Mouse (Mus musculus) intestine, embryonic 16.5 days (tissue): ENCODE data around the gene Gm20388. TPM values are rescaled to one million over a fixed set of nuclear protein-coding genes. Genes with fewer than 3 reads are reported as not detected.

ENCODE experiments used
- ATAC-seq: fragments of 200-750 bp; cut with Nextera tagmentation; 2 replicates; pipeline ENCODE4 v1.8.0; 2017; ENCODE audit warnings: moderate TSS enrichment, moderate library complexity
- H3K27ac ChIP-seq: fragments of 300-500 bp; sonication (generic); 2 replicates; pipeline ENCODE4 v1.5.1; 2014; ENCODE audit warnings: mild to moderate bottlenecking, low read length
- H3K27me3 ChIP-seq: fragments of 300-500 bp; sonication (generic); replicated peaks from 2 replicates; pipeline ENCODE4 v1.6.1; 2014; ENCODE audit warnings: low read length, control low read depth, mixed read lengths; ENCODE audit not compliant: control insufficient read depth, insufficient read depth
- H3K36me3 ChIP-seq: fragments of 300-500 bp; sonication (generic); 2 replicates; pipeline ENCODE4 v1.6.1; 2014; ENCODE audit warnings: low read length, control low read depth; ENCODE audit not compliant: control insufficient read depth, insufficient read depth
- H3K4me1 ChIP-seq: fragments of 300-500 bp; sonication (generic); 2 replicates; pipeline ENCODE4 v1.6.1; 2014; ENCODE audit warnings: low read length, control low read depth, mixed read lengths; ENCODE audit not compliant: control insufficient read depth, insufficient read depth
- H3K4me2 ChIP-seq: fragments of 300-500 bp; sonication (generic); 2 replicates; pipeline ENCODE4 v1.6.1; 2014; ENCODE audit warnings: low read depth, low read length, control low read depth
- H3K4me3 ChIP-seq: fragments of 300-500 bp; sonication (generic); 2 replicates; pipeline ENCODE4 v1.5.1; 2014; ENCODE audit warnings: mild to moderate bottlenecking, low read length
- H3K9ac ChIP-seq: fragments of 300-500 bp; sonication (generic); 2 replicates; pipeline ENCODE4 v1.6.1; 2014; ENCODE audit warnings: low read depth, low read length
- H3K9me3 ChIP-seq: fragments of 300-500 bp; sonication (generic); 2 replicates; pipeline ENCODE4 v1.6.1; 2016; ENCODE audit warnings: low read length, control low read depth; ENCODE audit not compliant: control insufficient read depth
- WGBS: fragments of 180-500 bp; shearing (Covaris S2); extraction: QIAGEN DNeasy Blood & Tissue Kit; methylation state at CpG from one replicate; pipeline ENCODE4 v1.1.7; 2014; 5-methylcytosine and 5-hydroxymethylcytosine counted together
- polyA plus RNA-seq: library from polyadenylated mRNA; unstranded; fragments of >200 nt; fragmentation: Nextera tagmentation; extraction: Ambion mirVana; gene quantifications from 2 replicates; pipeline ENCODE4 v1.2.1, GENCODE M21; 2015

The Gm20388 gene
- polyA plus RNA-seq, 1 experiment from 2014 or later, result 5.8 TPM

- H3K4me1 ChIP-seq, result peaks cover 79% of the 10 kb centered on the region
- H3K4me2 ChIP-seq, result peak overlapping the region; percentile 97
- H3K27me3 ChIP-seq, result peaks cover 21% of the 10 kb centered on the region; the same call in 1 of the 2 replicates
- H3K4me3 ChIP-seq, result peak overlapping the region; percentile 65
- H3K36me3 ChIP-seq, result no peaks in the 10 kb centered on the region
- peak overlapping the region; percentile 74 for H3K9ac ChIP-seq
- WGBS, result 37% methylated on average over 18 of the region's 18 CpGs
- ATAC-seq, result no peak
- H3K27ac ChIP-seq, result no peak overlapping the region; the same call in 1 of the 2 replicates
- H3K9me3 ChIP-seq, result no peaks in the 10 kb centered on the region
Observed at GRCm38 (mm10) chr8:120230715-120231614, 320.3 kb downstream of the Gm20388 start.

DNA sequence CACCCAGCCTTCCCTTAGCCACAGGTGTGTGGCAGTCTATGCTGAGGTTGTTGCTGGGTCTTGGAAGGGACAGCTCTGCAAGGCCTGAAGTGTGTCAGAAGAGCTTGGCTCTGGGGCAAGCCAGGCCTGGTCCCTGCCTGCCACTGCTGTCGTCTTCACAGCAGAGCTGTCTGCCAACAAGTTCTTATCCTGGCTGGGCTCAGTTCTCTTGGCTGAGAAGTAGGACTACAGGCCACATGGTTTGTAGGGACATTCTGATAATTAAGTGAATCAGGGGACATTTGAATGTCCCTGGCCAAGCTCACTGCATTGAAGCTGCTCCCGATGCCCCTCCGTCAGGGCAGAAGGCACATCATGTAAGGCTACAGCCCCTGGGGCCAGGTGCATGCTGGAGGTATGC is 321.2 kb downstream of the Gm20388 start:
- no peaks in the 10 kb centered on the region for H3K36me3 ChIP-seq
- ATAC-seq, result no peak
- H3K9me3 ChIP-seq, result no peaks in the 10 kb centered on the region
- peaks cover 21% of the 10 kb centered on the region; the same call in 1 of the 2 replicates for H3K27me3 ChIP-seq
- H3K27ac ChIP-seq, result no peak overlapping the region; the same call in 1 of the 2 replicates
- 63% methylated on average over 3 of the region's 3 CpGs for WGBS
- peaks cover 72% of the 10 kb centered on the region for H3K4me1 ChIP-seq
- peak overlapping the region; percentile 65 for H3K4me3 ChIP-seq
- peak overlapping the region; percentile 48 for H3K9ac ChIP-seq
- peak overlapping the region; percentile 97 for H3K4me2 ChIP-seq

GRCm38 (mm10) chr8:120232398-120232797 is 321.8 kb downstream of the Gm20388 start:
- peak overlapping the region; percentile 48 for H3K9ac ChIP-seq
- H3K4me1 ChIP-seq, result peaks cover 67% of the 10 kb centered on the region
- no peak for ATAC-seq
- peak overlapping the region; percentile 65 for H3K4me3 ChIP-seq
- H3K27me3 ChIP-seq, result peaks cover 21% of the 10 kb centered on the region; the same call in 1 of the 2 replicates
- no peak overlapping the region for H3K27ac ChIP-seq
- WGBS, result 41% methylated on average over 4 of the region's 4 CpGs
- peak overlapping the region; percentile 97 for H3K4me2 ChIP-seq
- peaks cover 3% of the 10 kb centered on the region; the same call in 1 of the 2 replicates for H3K36me3 ChIP-seq
- 0 out of 2 replicates have a peak, but pooled peaks cover under 1% of the 10 kb centered on the region for H3K9me3 ChIP-seq

- Histone ChIP-seq H3K27ac (no peak overlapping the region), H3K4me3 (peak overlapping the region; percentile 65), H3K27me3 (peaks cover 21% of the 10 kb centered on the region; the same call in 1 of the 2 replicates), H3K4me1 (peaks cover 63% of the 10 kb centered on the region), H3K9me3 (0 out of 2 replicates have a peak, but pooled peaks cover 3% of the 10 kb centered on the region), H3K4me2 (peak overlapping the region; percentile 97), H3K36me3 (peaks cover 3% of the 10 kb centered on the region; the same call in 1 of the 2 replicates), H3K9ac (peak overlapping the region; percentile 48)
- no peak for ATAC-seq
- 31% methylated on average over 13 of the region's 13 CpGs for WGBS
Observed at GRCm38 (mm10) chr8:120232913-120233312, 322.3 kb downstream of the Gm20388 start.

DNA sequence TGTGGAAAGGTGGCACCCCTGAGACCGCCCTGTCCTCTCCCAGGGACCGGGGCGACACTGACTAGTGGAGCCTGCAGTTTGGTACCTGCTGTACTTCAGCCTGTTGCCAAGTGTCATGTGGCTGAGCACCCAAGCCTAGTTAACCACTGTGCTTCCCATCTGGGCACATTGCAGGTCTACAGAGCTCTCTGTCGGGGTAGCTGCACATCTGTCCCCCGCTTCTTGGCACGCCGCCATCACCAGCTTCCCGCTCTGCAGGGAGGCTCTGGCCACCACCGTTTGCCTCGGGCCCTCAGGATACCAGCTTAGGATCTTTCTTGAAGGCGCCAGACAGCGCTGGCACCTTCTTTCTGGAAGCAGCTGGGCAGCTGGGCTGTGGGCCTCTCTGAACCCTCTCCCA is 323.8 kb downstream of the Gm20388 start:
- H3K27me3 ChIP-seq, result peaks cover 15% of the 10 kb centered on the region; the same call in 1 of the 2 replicates
- peaks cover 58% of the 10 kb centered on the region for H3K4me1 ChIP-seq
- no peak overlapping the region for H3K4me2 ChIP-seq
- no peak overlapping the region for H3K4me3 ChIP-seq
- ATAC-seq, result no peak
- 0 out of 2 replicates have a peak overlapping the region, but pooled peaks have one; percentile 29 for H3K9ac ChIP-seq
- WGBS, result 66% methylated on average over 12 of the region's 12 CpGs
- H3K27ac ChIP-seq, result no peak overlapping the region
- peaks cover 3% of the 10 kb centered on the region; the same call in 1 of the 2 replicates for H3K36me3 ChIP-seq
- 0 out of 2 replicates have a peak, but pooled peaks cover 8% of the 10 kb centered on the region for H3K9me3 ChIP-seq

DNA sequence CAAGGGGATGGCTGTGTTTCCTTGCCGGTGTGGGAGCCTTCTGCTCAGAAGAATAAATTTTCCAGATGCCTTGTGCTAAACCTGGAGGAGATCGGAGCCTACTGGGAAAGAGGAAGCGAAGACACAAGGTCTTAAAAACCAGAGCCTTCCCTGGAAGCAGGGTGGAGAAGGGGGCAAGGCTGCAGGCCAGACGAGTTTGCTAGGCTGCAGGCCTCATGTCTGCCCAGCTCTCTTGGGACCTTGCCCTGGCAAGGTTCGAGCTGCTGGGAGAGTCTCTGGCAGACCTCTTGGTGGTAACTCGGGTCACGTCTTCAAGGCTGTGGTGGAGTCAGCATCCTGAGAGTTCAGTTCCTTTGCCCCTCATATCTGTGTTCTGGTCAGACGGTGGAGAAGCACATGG is 324.2 kb downstream of the Gm20388 start:
- H3K36me3 ChIP-seq, result peaks cover 3% of the 10 kb centered on the region; the same call in 1 of the 2 replicates
- H3K4me3 ChIP-seq, result no peak overlapping the region
- H3K27me3 ChIP-seq, result peaks cover 11% of the 10 kb centered on the region; the same call in 1 of the 2 replicates
- no peak overlapping the region for H3K27ac ChIP-seq
- 0 out of 2 replicates have a peak overlapping the region, but pooled peaks have one; percentile 29 for H3K9ac ChIP-seq
- 47% methylated on average over 8 of the region's 8 CpGs for WGBS
- 0 out of 2 replicates have a peak, but pooled peaks cover 8% of the 10 kb centered on the region for H3K9me3 ChIP-seq
- H3K4me1 ChIP-seq, result peaks cover 54% of the 10 kb centered on the region
- no peak overlapping the region for H3K4me2 ChIP-seq
- no peak for ATAC-seq

DNA sequence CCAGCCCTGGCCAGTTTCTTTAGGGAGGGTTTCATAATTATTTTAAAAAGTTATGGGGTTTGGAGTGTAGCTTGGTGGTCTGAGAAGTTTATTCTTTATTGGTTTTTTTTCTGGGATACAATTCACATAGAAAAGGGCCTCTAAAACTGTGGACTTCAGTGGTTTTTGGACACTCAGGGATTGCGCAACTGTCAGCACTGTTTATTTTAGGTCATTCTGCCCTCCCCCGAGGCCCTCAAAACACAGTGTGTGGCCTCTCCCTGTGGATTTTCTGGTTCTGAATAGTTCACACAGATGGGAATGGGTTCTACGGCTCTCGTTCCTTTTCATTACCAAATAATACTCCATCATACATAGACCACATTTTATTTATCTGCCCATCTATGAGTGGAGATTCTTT is 332.6 kb downstream of the Gm20388 start:
- Histone ChIP-seq H3K27ac (0 out of 2 replicates have a peak overlapping the region, but pooled peaks have one; percentile 5), H3K9me3 (peaks cover 9% of the 10 kb centered on the region), H3K4me2 (no peak overlapping the region), H3K27me3 (no peaks in the 10 kb centered on the region), H3K36me3 (0 out of 2 replicates have a peak, but pooled peaks cover 3% of the 10 kb centered on the region), H3K4me1 (peaks cover 5% of the 10 kb centered on the region; the same call in 1 of the 2 replicates), H3K4me3 (no peak overlapping the region), H3K9ac (no peak overlapping the region)
- ATAC-seq, result no peak
- 72% methylated on average over 4 of the region's 4 CpGs for WGBS

GRCm38 (mm10) chr8:120243916-120244451 is 333.3 kb downstream of the Gm20388 start:
- WGBS, result 86% methylated on average over 5 of the region's 5 CpGs
- H3K4me2 ChIP-seq, result no peak overlapping the region
- ATAC-seq, result no peak

DNA sequence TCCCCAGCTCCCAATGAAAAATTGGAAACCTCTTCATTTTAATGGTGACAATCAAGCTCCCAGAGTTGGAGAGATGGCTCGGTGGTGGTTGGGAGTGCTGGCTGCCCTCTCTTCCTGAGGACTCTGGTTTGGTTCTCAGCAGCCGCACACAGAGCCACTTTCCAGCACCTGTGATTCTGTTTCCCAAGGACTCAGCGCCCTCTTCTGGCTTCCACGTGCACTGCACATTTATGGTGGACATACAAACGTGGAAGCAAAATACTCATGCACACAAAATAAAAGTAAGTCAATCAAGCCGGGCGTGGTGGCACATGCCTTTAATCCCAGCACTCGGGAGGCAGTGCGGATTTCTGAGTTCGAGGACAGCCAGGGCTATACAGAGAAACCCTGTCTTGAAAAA is 333.9 kb downstream of the Gm20388 start:
- H3K27me3 ChIP-seq, result no peaks in the 10 kb centered on the region
- H3K9me3 ChIP-seq, result peaks cover 7% of the 10 kb centered on the region
- H3K27ac ChIP-seq, result no peak overlapping the region
- H3K9ac ChIP-seq, result no peak overlapping the region
- no peak overlapping the region for H3K4me2 ChIP-seq
- peaks cover 5% of the 10 kb centered on the region for H3K4me1 ChIP-seq
- no peak for ATAC-seq
- WGBS, result 94% methylated on average over 10 of the region's 10 CpGs
- H3K4me3 ChIP-seq, result no peak overlapping the region
- H3K36me3 ChIP-seq, result 0 out of 2 replicates have a peak, but pooled peaks cover 3% of the 10 kb centered on the region

More at GRCm38 (mm10) chr8:120243916-120244451, 333.3 kb downstream of the Gm20388 start:
- H3K27me3 ChIP-seq, result no peaks in the 10 kb centered on the region
- H3K9me3 ChIP-seq, result peaks cover 7% of the 10 kb centered on the region
- H3K9ac ChIP-seq, result no peak overlapping the region
- H3K27ac ChIP-seq, result no peak overlapping the region
- peaks cover 5% of the 10 kb centered on the region; the same call in 1 of the 2 replicates for H3K4me1 ChIP-seq
- 0 out of 2 replicates have a peak, but pooled peaks cover 3% of the 10 kb centered on the region for H3K36me3 ChIP-seq
- H3K4me3 ChIP-seq, result no peak overlapping the region
